Mouse (Mus musculus) heart, embryonic 14.5 days (tissue): ENCODE results near the gene Mtus2. TPM values are rescaled to one million over a fixed set of nuclear protein-coding genes. Genes with fewer than 3 reads are reported as not detected.

ENCODE experiments used
- ATAC-seq: fragments of 200-750 bp; cut with Nextera tagmentation; 2 replicates; pipeline ENCODE4 v1.8.0; 2017; ENCODE audit warnings: low read depth, moderate TSS enrichment; ENCODE audit not compliant: insufficient number of reproducible peaks, insufficient read depth, low FRiP score
- H3K27ac ChIP-seq, 2 experiments: fragments of 200-500 bp in 1 of 2; fragments of 300-500 bp in 1 of 2; sonication (generic) in 1 of 2; replicated peaks in 1 of 2; 2 replicates each; pipeline ENCODE4 v1.5.1; 2012 to 2014; ENCODE audit warnings: low read depth in 2 of 2, low read length in 2 of 2, control low read depth in 1 of 2, mild to moderate bottlenecking in 1 of 2, mixed read lengths in 1 of 2; ENCODE audit not compliant: control insufficient read depth in 1 of 2, insufficient read depth in 1 of 2
- H3K27me3 ChIP-seq: fragments of 300-500 bp; sonication (generic); 2 replicates; pipeline ENCODE4 v1.6.1; 2014; ENCODE audit warnings: mild to moderate bottlenecking, low read length, control low read depth; ENCODE audit not compliant: control insufficient read depth, insufficient read depth
- H3K36me3 ChIP-seq: fragments of 300-500 bp; sonication (generic); 2 replicates; pipeline ENCODE4 v1.6.1; 2014; ENCODE audit warnings: mild to moderate bottlenecking, control low read depth, low read length, mixed read lengths; ENCODE audit not compliant: control insufficient read depth, insufficient read depth
- H3K4me1 ChIP-seq, 2 experiments: fragments of 200-500 bp in 1 of 2; fragments of 300-500 bp in 1 of 2; sonication (generic) in 1 of 2; 2 replicates each; pipeline ENCODE4 v1.6.1; 2012 to 2014; ENCODE audit warnings: low read length in 2 of 2, control low read depth in 1 of 2, mixed read lengths in 1 of 2; ENCODE audit not compliant: control insufficient read depth in 2 of 2, insufficient read depth in 2 of 2
- H3K4me2 ChIP-seq: fragments of 300-500 bp; sonication (generic); 2 replicates; pipeline ENCODE4 v1.6.1; 2014; ENCODE audit warnings: mild to moderate bottlenecking, low read length
- H3K4me3 ChIP-seq, 2 experiments: fragments of 200-500 bp in 1 of 2; fragments of 300-500 bp in 1 of 2; sonication (generic) in 1 of 2; 2 replicates each; pipeline ENCODE4 v1.5.1; 2012 to 2014; ENCODE audit warnings: low read length in 2 of 2, mild to moderate bottlenecking in 2 of 2, control low read depth in 1 of 2, low read depth in 1 of 2, moderate library complexity in 1 of 2; ENCODE audit not compliant: control insufficient read depth in 1 of 2, insufficient read depth in 1 of 2
- H3K9ac ChIP-seq: fragments of 300-500 bp; sonication (generic); 2 replicates; pipeline ENCODE4 v1.6.1; 2014; ENCODE audit warnings: mild to moderate bottlenecking, low read length
- H3K9me3 ChIP-seq: fragments of 300-500 bp; sonication (generic); 2 replicates; pipeline ENCODE4 v1.6.1; 2016; ENCODE audit warnings: low read length, control low read depth; ENCODE audit not compliant: control insufficient read depth
- WGBS: fragments of 180-500 bp; shearing (Covaris S2); extraction: QIAGEN DNeasy Blood & Tissue Kit; methylation state at CpG from one replicate; pipeline ENCODE4 v1.1.7; 2014; 5-methylcytosine and 5-hydroxymethylcytosine counted together
- polyA plus RNA-seq: library from polyadenylated mRNA; unstranded; fragments of >200 nt; fragmentation: Nextera tagmentation; extraction: Ambion mirVana; gene quantifications from 2 replicates; pipeline ENCODE4 v1.2.1, GENCODE M21; 2014

Mtus2 gene
- polyA plus RNA-seq, 1 experiment from 2014 or later = 128 TPM

DNA sequence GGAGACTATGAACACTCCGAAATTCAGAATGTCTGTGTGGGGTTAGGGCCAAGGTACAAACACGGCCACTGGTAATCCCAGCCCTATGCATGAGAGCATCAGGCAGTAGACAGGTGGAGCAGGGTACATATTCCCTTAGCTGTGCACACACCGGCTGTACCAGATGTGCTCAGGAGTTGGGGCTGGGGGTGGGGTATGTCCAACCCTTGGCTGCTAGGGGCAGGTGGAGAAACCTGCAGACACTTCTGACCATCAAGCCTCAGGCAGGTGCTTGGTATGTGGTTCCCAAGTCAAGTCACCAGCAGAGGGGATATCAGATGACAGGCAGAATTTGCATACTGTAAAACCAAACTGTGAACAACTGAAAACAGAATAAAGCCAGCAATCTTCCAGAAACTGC, 371.9 kb downstream of the Mtus2 start:
- Histone ChIP-seq H3K36me3 (peaks cover 42% of the 10 kb centered on the region), H3K4me2 (no peak overlapping the region), H3K9ac (no peak overlapping the region), H3K4me1 (peaks cover 4 to 17% of the 10 kb centered on the region in 2 experiments; a peak in 3 of 4 replicates), H3K9me3 (no peaks in the 10 kb centered on the region), H3K27ac (no peak overlapping the region), H3K4me3 (no peak overlapping the region), H3K27me3 (no peaks in the 10 kb centered on the region)
- 88% methylated on average over 3 of the region's 3 CpGs for WGBS
- ATAC-seq = no peak

DNA sequence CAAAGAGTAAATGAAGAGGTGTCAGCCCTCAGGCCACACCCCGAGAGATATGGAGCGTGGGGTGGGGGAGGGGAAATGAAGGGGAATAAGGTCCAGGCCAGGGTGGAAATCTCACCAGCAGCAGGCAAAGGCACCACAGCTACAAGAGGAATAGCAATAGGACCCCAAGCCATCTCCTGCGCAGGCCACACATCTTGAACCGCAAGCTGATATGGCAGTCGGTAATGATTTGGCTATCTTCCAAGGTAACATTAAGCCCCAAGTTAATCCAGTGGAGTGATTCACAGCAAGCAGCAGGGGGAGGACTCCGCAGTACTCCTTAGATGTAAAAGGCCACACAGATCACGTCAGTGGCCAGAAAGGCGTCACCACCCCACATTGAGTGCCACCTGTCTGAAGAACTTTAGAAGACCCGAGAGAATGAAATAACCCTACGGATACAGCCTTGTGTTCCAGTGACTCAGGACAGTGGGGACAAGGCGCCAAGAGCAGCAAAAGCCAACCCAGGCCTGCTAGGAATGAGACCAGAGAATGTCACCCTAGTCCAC, 374.2 kb downstream of the Mtus2 start:
- Histone ChIP-seq H3K9me3 (no peaks in the 10 kb centered on the region), H3K9ac (no peak overlapping the region), H3K36me3 (peaks cover 61% of the 10 kb centered on the region), H3K4me2 (no peak overlapping the region), H3K27ac (no peak overlapping the region), H3K27me3 (no peaks in the 10 kb centered on the region), H3K4me3 (no peak overlapping the region), H3K4me1 (peaks cover 4 to 17% of the 10 kb centered on the region in 2 experiments; a peak in 3 of 4 replicates)
- ATAC-seq = no peak
- WGBS = 46% methylated on average over 11 of the region's 11 CpGs

DNA sequence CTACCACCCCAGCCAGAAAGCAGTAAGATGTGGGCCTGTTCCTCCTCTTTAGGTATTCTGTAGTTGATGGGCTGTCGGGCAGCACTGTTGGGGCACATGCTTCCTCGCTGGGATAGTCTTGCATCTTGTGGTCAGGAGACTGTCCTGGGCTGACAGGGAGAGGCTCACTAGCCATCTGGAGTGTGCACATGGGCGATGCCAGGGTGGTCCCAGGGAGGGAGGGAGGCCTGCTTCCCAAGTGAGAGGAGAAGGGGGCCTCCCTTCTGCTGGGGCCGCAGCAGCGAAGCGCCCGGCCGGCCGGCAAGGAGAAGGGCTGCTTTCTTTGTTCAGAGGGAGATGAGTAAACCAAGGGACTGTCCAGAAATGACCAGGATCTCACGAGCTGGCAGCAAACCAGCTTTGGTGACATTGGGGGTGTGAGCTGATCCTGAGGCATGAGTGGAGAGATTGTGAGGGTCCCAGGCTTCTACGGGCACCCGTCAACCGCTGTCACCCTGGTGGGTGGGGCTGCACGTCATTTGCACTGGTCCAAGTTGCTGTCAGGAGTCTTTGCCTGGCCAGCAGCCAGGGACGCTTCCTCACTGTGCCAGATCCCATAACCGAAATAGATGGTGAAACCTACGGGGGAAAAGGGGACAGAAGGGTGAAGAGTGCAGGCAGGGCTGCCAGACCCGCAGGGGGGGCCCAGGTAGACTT, 375.0 kb downstream of the Mtus2 start:
- Histone ChIP-seq H3K4me2 (no peak overlapping the region), H3K9me3 (no peaks in the 10 kb centered on the region), H3K4me3 (no peak overlapping the region), H3K36me3 (peaks cover 68% of the 10 kb centered on the region), H3K9ac (no peak overlapping the region; the same call in 1 of the 2 replicates), H3K27ac (peak overlapping the region in 1 of 2 experiments; percentile 19; a peak in 1 of 4 replicates), H3K27me3 (no peaks in the 10 kb centered on the region), H3K4me1 (peaks cover 4 to 17% of the 10 kb centered on the region in 2 experiments; a peak in 3 of 4 replicates)
- no peak for ATAC-seq
- WGBS = 69% methylated on average over 18 of the region's 18 CpGs

DNA sequence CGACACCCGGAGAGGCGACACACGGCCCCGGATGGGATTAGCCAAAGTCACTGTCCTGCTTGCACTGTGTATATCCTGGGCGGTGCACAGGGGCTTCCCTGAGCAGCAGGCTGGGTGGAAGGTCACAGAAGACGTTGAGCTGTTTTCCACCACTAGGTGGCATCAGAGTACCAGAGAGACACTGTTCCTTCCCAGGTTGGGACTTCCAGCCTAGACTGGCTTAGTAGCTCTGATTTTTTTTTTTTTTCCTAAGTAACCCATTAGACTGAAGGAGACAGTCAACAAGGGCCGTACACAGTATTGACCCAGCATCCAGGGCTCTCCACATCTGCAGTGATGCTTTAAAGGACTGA, 375.5 kb downstream of the Mtus2 start:
- H3K36me3 ChIP-seq = peaks cover 70% of the 10 kb centered on the region
- peak; percentile 72 for ATAC-seq

DNA sequence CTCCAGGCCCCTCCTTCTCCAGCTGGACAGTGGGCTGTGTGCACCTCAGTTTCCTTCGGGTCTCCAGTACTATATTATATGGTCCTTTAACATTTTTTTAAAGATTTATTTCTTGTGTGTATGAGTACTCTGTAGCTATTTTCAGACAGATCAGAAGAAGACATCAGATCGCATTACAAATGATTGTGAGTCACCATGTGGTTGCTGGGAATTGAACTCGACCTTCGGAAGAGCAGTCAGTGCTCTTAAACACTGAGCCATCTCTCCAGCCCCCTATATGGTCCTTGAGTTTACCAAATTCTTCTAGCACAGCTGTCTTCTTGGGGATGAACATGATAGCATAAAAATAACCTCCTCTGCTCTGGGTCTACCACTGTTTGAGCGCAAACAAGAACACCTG, 382.0 kb downstream of the Mtus2 start:
- Histone ChIP-seq H3K9ac (no peak overlapping the region), H3K27me3 (no peaks in the 10 kb centered on the region), H3K36me3 (peaks cover 41% of the 10 kb centered on the region), H3K4me1 (peaks cover 18 to 28% of the 10 kb centered on the region in 2 experiments), H3K4me3 (no peak overlapping the region), H3K4me2 (no peak overlapping the region), H3K9me3 (no peaks in the 10 kb centered on the region), H3K27ac (no peak overlapping the region)
- 97% methylated on average over 5 of the region's 5 CpGs for WGBS
- ATAC-seq = no peak

More for the DNA sequence above, 375.5 kb downstream of the Mtus2 start:
- Histone ChIP-seq H3K4me1 (peaks cover 4 to 17% of the 10 kb centered on the region in 2 experiments; a peak in 3 of 4 replicates), H3K9ac (no peak overlapping the region; the same call in 1 of the 2 replicates), H3K27ac (peak overlapping the region in 1 of 2 experiments; percentile 19; a peak in 1 of 4 replicates), H3K4me3 (no peak overlapping the region), H3K9me3 (no peaks in the 10 kb centered on the region), H3K27me3 (no peaks in the 10 kb centered on the region), H3K4me2 (no peak overlapping the region)
- 25% methylated on average over 8 of the region's 8 CpGs for WGBS

DNA sequence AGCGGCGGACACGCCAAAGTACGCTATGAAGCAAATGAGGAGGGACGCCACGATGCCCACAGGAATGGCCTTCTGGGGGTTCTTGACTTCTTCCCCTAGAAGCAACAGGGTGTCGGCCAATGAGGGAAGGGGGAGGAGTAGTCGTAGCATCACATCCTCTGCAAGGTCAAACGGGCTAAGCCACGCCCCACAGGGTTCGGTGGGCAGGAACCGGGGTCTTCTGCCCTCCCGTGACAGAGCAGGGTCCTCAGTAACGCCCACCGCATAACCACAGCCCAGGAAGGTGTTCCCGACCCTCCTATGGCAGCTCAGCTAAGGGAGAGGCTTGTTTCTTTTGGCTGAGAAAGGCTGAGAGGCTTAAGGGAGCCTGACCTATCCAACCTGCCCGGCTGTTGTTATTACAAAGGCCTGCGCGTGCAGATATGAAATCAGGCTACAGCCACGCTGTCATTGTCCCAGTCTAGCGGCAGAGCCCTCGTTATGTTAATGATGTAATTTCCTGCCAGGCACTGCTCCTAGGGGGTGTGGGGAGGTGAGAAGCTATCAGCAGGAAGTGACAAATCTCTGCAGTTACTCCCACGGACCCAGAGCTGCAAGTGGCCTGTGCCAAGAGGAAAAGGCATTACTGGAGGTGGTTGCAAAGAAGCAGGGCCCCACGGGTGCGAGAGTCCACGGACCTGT, 385.1 kb downstream of the Mtus2 start:
- H3K36me3 ChIP-seq = peaks cover 25% of the 10 kb centered on the region
- peaks cover 22 to 36% of the 10 kb centered on the region in 2 experiments for H3K4me1 ChIP-seq
- 13% methylated on average over 26 of the region's 26 CpGs for WGBS
- H3K27me3 ChIP-seq = no peaks in the 10 kb centered on the region
- H3K9ac ChIP-seq = peak overlapping the region; percentile 61
- peak; percentile 90 for ATAC-seq
- peak overlapping the region; percentile 62 for H3K4me2 ChIP-seq
- peak overlapping the region; percentile 85 to 96 for H3K27ac ChIP-seq
- H3K9me3 ChIP-seq = no peaks in the 10 kb centered on the region
- peak overlapping the region; percentile 33 to 44 for H3K4me3 ChIP-seq

DNA sequence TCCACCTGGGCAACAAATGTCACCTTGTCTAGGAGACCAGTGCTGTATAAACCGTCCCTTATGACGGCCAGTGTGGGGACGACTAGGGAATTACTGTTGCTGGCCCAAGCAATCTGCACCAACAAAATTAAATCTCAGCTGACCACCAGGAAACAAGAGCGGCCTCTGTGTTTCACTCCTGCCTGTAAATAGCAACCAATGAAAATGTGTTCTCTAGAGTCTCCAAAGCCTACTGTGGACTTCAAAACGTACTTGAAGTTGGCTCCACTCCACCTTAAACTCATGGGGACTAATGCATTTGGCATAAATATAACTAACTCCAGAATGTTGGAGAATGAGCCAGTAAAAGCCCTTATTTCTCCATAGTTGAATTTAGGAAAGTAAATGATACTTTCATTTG, 387.3 kb downstream of the Mtus2 start:
- Histone ChIP-seq H3K27ac (peak overlapping the region; percentile 76 to 85), H3K27me3 (no peaks in the 10 kb centered on the region), H3K9ac (no peak overlapping the region), H3K4me2 (no peak overlapping the region), H3K4me1 (peaks cover 24 to 51% of the 10 kb centered on the region in 2 experiments), H3K4me3 (no peak overlapping the region), H3K36me3 (peaks cover 11% of the 10 kb centered on the region; the same call in 1 of the 2 replicates), H3K9me3 (no peaks in the 10 kb centered on the region)
- WGBS = 27% methylated on average over 5 of the region's 5 CpGs
- ATAC-seq = no peak
